Mouse (Mus musculus): Measurements from ENCODE around the gene Maml3. TPM values are rescaled to one million over a fixed set of nuclear protein-coding genes. Genes with fewer than 3 reads are reported as not detected.

Gene Maml3
- total RNA-seq, 1 experiment, result 1.2 TPM

DNA sequence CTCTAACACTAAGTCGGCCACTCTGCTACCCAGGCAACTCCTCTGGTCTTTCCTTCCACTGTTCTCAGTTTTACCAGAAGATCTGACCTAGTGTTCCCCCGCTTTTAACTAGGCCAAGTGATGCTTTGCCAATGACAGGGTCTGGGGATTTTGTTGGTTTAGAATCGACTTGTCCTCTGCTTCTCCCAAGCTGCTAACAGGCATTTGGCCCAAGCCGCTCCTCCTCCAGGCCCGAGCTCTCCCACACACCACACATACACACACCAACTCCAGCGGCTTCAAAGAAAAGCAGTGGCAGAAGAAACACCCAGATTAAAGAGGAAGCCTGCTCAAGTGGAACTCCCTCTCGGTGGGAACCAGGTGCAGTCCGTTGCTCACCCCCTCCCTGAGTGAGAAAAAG, 69.5 kb downstream of the Maml3 start:
- Histone ChIP-seq H3K9me3 (ENCODE audit: control insufficient read depth, insufficient read depth, low read depth, low read length) (no peaks in the 10 kb centered on the region), H3K36me3 (ENCODE audit: control insufficient read depth, insufficient read depth, low read length, poor library complexity, severe bottlenecking) (no peaks in the 10 kb centered on the region), H3K9ac (ENCODE audit: insufficient read depth, low read depth, low read length, poor library complexity, severe bottlenecking) (no peak overlapping the region), H3K27ac (ENCODE audit: insufficient read depth, low read depth, low read length, poor library complexity, severe bottlenecking) (no peak overlapping the region), H3K4me1 (ENCODE audit: control insufficient read depth in 2 of 2, insufficient read depth in 2 of 2, low read length in 2 of 2, poor library complexity in 1 of 2) (peaks cover 0 to 5% of the 10 kb centered on the region in 2 experiments; a peak in 1 of 4 replicates), H3K4me3 (ENCODE audit: insufficient read depth in 1 of 2, low read depth in 1 of 2, low read length in 2 of 2, poor library complexity in 1 of 2, severe bottlenecking in 1 of 2) (no peak overlapping the region)
- DNase-seq (ENCODE audit: low read depth, low spot score), result no peak
- TF ChIP-seq ZNF384 (IDR thresholded peaks at IDR 0.05; ENCODE audit: low read depth, low read length) (no peak), HCFC1 (IDR thresholded peaks at IDR 0.05; ENCODE audit: borderline replicate concordance, insufficient read depth, low read length) (no peak), ZC3H11A (IDR thresholded peaks at IDR 0.05; ENCODE audit: borderline replicate concordance, low read depth, low read length) (no peak), MAFK (IDR thresholded peaks at IDR 0.05; ENCODE audit: insufficient read depth, low read depth, low read length) (no peak), CHD2 (IDR thresholded peaks at IDR 0.05; ENCODE audit: low read depth, low read length) (no peak)
- in situ Hi-C loops (cut with MboI; ENCODE audit: low sequenced_read_pairs in 2 of 2, unreplicated experiment in 2 of 2), result no loop called here

DNA sequence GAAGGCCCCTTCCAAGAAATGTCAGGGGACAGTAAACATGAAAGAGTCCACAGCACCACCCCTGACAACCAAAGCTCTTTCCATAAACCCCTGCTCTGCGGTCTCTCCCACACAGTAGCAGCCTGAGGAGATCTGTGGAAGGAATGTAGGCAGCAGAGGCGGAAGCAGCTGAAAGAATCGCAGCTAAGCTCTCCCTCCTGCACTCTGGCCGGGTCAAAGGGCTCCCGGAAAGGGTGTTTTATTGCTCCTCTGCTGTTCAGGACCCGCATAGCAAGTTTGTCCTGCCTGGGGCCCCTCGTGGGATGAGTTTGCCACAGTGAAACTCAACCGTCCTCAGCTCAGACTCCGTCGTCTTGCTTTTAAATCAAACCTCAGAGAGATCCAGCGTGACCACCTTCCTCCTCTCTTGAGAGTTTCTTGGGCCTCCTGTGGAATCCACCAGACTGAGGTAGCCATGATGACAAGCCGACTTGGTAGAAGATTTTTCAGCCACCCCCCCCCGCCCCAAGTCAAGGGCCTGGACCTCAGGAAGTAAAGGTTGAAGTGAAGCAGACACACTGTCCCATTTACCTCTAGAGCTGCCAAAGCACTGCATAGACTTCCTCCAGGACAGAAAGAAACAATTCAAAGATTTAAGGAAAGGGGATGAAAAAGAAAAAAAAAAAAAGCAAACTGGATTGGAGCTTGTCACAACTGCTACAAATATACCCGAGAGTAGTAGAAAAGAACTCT, 70.9 kb downstream of the Maml3 start:
- Histone ChIP-seq H3K4me1 (ENCODE audit: control insufficient read depth in 2 of 2, insufficient read depth in 2 of 2, low read length in 2 of 2, poor library complexity in 1 of 2) (peaks cover 0 to 5% of the 10 kb centered on the region in 2 experiments; a peak in 1 of 4 replicates), H3K4me3 (ENCODE audit: insufficient read depth in 1 of 2, low read depth in 1 of 2, low read length in 2 of 2, poor library complexity in 1 of 2, severe bottlenecking in 1 of 2) (no peak overlapping the region), H3K9me3 (ENCODE audit: control insufficient read depth, insufficient read depth, low read depth, low read length) (no peaks in the 10 kb centered on the region), H3K36me3 (ENCODE audit: control insufficient read depth, insufficient read depth, low read length, poor library complexity, severe bottlenecking) (no peaks in the 10 kb centered on the region), H3K9ac (ENCODE audit: insufficient read depth, low read depth, low read length, poor library complexity, severe bottlenecking) (no peak overlapping the region), H3K27ac (ENCODE audit: insufficient read depth, low read depth, low read length, poor library complexity, severe bottlenecking) (no peak overlapping the region)
- no peak for DNase-seq (ENCODE audit: low read depth, low spot score)
- TF ChIP-seq HCFC1 (IDR thresholded peaks at IDR 0.05; ENCODE audit: borderline replicate concordance, insufficient read depth, low read length), result no peak
- TF ChIP-seq ZNF384 (IDR thresholded peaks at IDR 0.05; ENCODE audit: low read depth, low read length), result no peak
- TF ChIP-seq MAFK (IDR thresholded peaks at IDR 0.05; ENCODE audit: insufficient read depth, low read depth, low read length), result no peak
- TF ChIP-seq CHD2 (IDR thresholded peaks at IDR 0.05; ENCODE audit: low read depth, low read length), result no peak
- no peak for TF ChIP-seq ZC3H11A (IDR thresholded peaks at IDR 0.05; ENCODE audit: borderline replicate concordance, low read depth, low read length)
- in situ Hi-C loops (cut with MboI; ENCODE audit: low sequenced_read_pairs in 2 of 2, unreplicated experiment in 2 of 2), result no loop called here

DNA sequence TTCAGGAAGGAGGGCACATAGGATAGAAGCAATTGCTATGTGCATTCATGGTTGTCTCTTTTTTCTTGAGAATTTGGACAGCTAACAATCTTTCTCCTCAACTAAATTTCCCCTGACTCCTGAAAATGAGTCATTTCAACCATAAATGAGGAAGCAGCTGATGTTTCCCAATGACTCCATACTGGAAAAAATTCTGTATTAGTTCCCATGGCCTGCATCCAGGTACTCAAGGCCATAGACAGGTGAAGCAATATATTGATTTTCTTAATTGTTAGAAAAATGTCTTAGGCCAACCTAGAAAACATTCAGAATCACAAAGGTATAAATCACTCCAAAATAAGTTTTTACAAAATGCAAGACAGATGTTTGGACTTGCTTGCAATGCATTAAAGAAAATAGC, 73.5 kb downstream of the Maml3 start:
- Histone ChIP-seq H3K9ac (ENCODE audit: insufficient read depth, low read depth, low read length, poor library complexity, severe bottlenecking) (no peak overlapping the region), H3K9me3 (ENCODE audit: control insufficient read depth, insufficient read depth, low read depth, low read length) (no peaks in the 10 kb centered on the region), H3K4me3 (ENCODE audit: insufficient read depth in 1 of 2, low read depth in 1 of 2, low read length in 2 of 2, poor library complexity in 1 of 2, severe bottlenecking in 1 of 2) (no peak overlapping the region), H3K36me3 (ENCODE audit: control insufficient read depth, insufficient read depth, low read length, poor library complexity, severe bottlenecking) (no peaks in the 10 kb centered on the region), H3K4me1 (ENCODE audit: control insufficient read depth in 2 of 2, insufficient read depth in 2 of 2, low read length in 2 of 2, poor library complexity in 1 of 2) (peaks cover 2 to 12% of the 10 kb centered on the region in 2 experiments; a peak in 1 of 4 replicates), H3K27ac (ENCODE audit: insufficient read depth, low read depth, low read length, poor library complexity, severe bottlenecking) (no peak overlapping the region)
- in situ Hi-C loops (cut with MboI; ENCODE audit: low sequenced_read_pairs in 2 of 2, unreplicated experiment in 2 of 2), result no loop called here
- TF ChIP-seq HCFC1 (IDR thresholded peaks at IDR 0.05; ENCODE audit: borderline replicate concordance, insufficient read depth, low read length) (no peak), CHD2 (IDR thresholded peaks at IDR 0.05; ENCODE audit: low read depth, low read length) (no peak), ZC3H11A (IDR thresholded peaks at IDR 0.05; ENCODE audit: borderline replicate concordance, low read depth, low read length) (no peak), MAFK (IDR thresholded peaks at IDR 0.05; ENCODE audit: insufficient read depth, low read depth, low read length) (no peak), ZNF384 (IDR thresholded peaks at IDR 0.05; ENCODE audit: low read depth, low read length) (no peak)
- no peak for DNase-seq (ENCODE audit: low read depth, low spot score)

DNA sequence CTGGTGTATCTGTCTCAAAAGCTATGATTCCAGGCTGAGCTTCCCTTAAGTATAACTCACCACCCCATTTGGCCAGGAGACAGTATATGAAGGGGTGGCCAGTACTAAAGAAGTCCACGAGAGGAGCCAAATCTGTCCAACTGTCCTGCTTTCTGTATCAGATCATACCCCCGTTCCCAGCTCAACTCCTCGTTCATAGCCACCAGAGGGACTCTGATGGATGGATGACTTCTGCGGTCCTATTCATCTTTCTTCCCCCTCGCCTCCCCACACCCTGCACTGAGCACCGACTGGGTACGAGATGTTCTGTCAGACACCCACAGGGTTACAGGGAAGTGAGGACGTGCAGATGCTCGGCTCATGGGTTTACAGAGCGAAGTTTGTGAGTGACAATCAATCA, 74.8 kb downstream of the Maml3 start:
- Histone ChIP-seq H3K4me3 (ENCODE audit: insufficient read depth in 1 of 2, low read depth in 1 of 2, low read length in 2 of 2, poor library complexity in 1 of 2, severe bottlenecking in 1 of 2) (no peak overlapping the region), H3K36me3 (ENCODE audit: control insufficient read depth, insufficient read depth, low read length, poor library complexity, severe bottlenecking) (no peaks in the 10 kb centered on the region), H3K9ac (ENCODE audit: insufficient read depth, low read depth, low read length, poor library complexity, severe bottlenecking) (no peak overlapping the region), H3K4me1 (ENCODE audit: control insufficient read depth in 2 of 2, insufficient read depth in 2 of 2, low read length in 2 of 2, poor library complexity in 1 of 2) (peaks cover 2 to 8% of the 10 kb centered on the region in 2 experiments; a peak in 1 of 4 replicates), H3K27ac (ENCODE audit: insufficient read depth, low read depth, low read length, poor library complexity, severe bottlenecking) (no peak overlapping the region), H3K9me3 (ENCODE audit: control insufficient read depth, insufficient read depth, low read depth, low read length) (no peaks in the 10 kb centered on the region)
- TF ChIP-seq ZNF384 (IDR thresholded peaks at IDR 0.05; ENCODE audit: low read depth, low read length), result no peak
- no peak for TF ChIP-seq MAFK (IDR thresholded peaks at IDR 0.05; ENCODE audit: insufficient read depth, low read depth, low read length)
- TF ChIP-seq ZC3H11A (IDR thresholded peaks at IDR 0.05; ENCODE audit: borderline replicate concordance, low read depth, low read length), result no peak
- no peak for TF ChIP-seq CHD2 (IDR thresholded peaks at IDR 0.05; ENCODE audit: low read depth, low read length)
- no peak for TF ChIP-seq HCFC1 (IDR thresholded peaks at IDR 0.05; ENCODE audit: borderline replicate concordance, insufficient read depth, low read length)
- in situ Hi-C loops (cut with MboI; ENCODE audit: low sequenced_read_pairs in 2 of 2, unreplicated experiment in 2 of 2), result no loop called here
- no peak for DNase-seq (ENCODE audit: low read depth, low spot score)

All from ES-E14 (cell line).